Comparison of ENCODE assay signal across 31 mouse cellular contexts in the genomic region with DNA sequence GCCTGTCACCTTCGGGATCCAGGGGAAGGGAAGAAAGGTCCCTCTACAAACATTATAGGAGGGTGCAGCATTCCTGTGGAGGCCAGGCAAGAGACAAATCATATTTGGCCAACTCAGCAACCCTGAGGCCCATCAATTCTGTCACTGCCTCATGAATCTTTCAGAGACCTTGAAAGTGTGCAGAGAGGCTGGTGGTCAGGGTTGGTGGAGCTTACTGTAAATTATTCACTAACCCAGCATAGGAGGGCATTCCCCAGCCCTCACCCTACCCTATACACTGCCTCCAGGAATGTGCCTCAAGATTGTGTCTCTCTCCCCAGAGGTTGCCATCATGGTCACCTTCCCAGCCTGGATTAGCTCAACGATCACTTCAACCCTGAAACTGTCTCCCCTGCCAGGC. TPM values are rescaled to one million over a fixed set of nuclear protein-coding genes. Genes with fewer than 3 reads are reported as not detected.
DNase-seq lines count a peak whose midpoint lies in the region; ATAC-seq and TF ChIP-seq lines count a peak whose summit lies in the region.
"Had no signal": no experiment of that assay in that cellular context is flagged by ENCODE, and none has a peak within 500 bp of the region (broad histone marks: within the 10 kb centered on the region; RNA-seq: fewer than 3 reads in every experiment).

No protein-coding gene starts in this region.

- no peak overlapping the region for H3K27ac ChIP-seq in embryonic facial prominence, embryonic 12.5 days
- H3K27ac ChIP-seq in embryonic facial prominence, embryonic 10.5 days (replicated peaks) = no peak overlapping the region
- no peak overlapping the region for H3K27ac ChIP-seq in kidney, embryonic 15.5 days
- H3K27ac ChIP-seq in layer of hippocampus, adult 2 months = 0 out of 2 replicates have a peak overlapping the region, but pooled peaks have one; percentile 7
- no peak overlapping the region for H3K27ac ChIP-seq in cortical plate, adult 2 months (ENCODE audit: insufficient read depth, low read length)
- H3K27ac ChIP-seq in forebrain, embryonic 16.5 days (ENCODE audit: low read length) = no peak overlapping the region
- H3K27ac ChIP-seq: embryonic facial prominence, embryonic 15.5 days; hindbrain, embryonic 12.5 days; hindbrain, embryonic 15.5 days had no signal

- no peaks in the 10 kb centered on the region for H3K9me3 ChIP-seq in embryonic facial prominence, embryonic 12.5 days
- no peaks in the 10 kb centered on the region for H3K9me3 ChIP-seq in embryonic facial prominence, embryonic 10.5 days
- H3K9me3 ChIP-seq in kidney, embryonic 15.5 days (replicated peaks) = no peaks in the 10 kb centered on the region
- H3K9me3 ChIP-seq in forebrain, embryonic 16.5 days (ENCODE audit: control insufficient read depth, low read length) = no peaks in the 10 kb centered on the region
- H3K9me3 ChIP-seq: embryonic facial prominence, embryonic 15.5 days; hindbrain, embryonic 12.5 days; hindbrain, embryonic 15.5 days had no signal

- H3K9ac ChIP-seq in embryonic facial prominence, embryonic 12.5 days = no peak overlapping the region
- H3K9ac ChIP-seq in kidney, embryonic 15.5 days = no peak overlapping the region
- H3K9ac ChIP-seq in forebrain, embryonic 16.5 days (replicated peaks; ENCODE audit: low read depth, low read length) = no peak overlapping the region
- H3K9ac ChIP-seq: embryonic facial prominence, embryonic 15.5 days; hindbrain, embryonic 12.5 days; hindbrain, embryonic 15.5 days had no signal

- no peak for TF ChIP-seq CTCF in layer of hippocampus, adult 2 months (conservative IDR thresholded peaks at IDR 0.05)
- no peak for TF ChIP-seq CTCF in cortical plate, adult 2 months (IDR thresholded peaks at IDR 0.05; ENCODE audit: extremely low read depth, insufficient read depth, low read length)

- no peak overlapping the region for H3K4me2 ChIP-seq in embryonic facial prominence, embryonic 12.5 days (replicated peaks)
- H3K4me2 ChIP-seq in kidney, embryonic 15.5 days = no peak overlapping the region
- H3K4me2 ChIP-seq in forebrain, embryonic 16.5 days (ENCODE audit: low read length) = no peak overlapping the region
- H3K4me2 ChIP-seq: embryonic facial prominence, embryonic 15.5 days; heart, embryonic 11.5 days; hindbrain, embryonic 12.5 days; hindbrain, embryonic 15.5 days had no signal

- 0 out of 2 replicates have a peak, but pooled peaks have one; percentile 35 for ATAC-seq in embryonic facial prominence, embryonic 12.5 days (ENCODE audit: insufficient number of reproducible peaks, insufficient read depth, low FRiP score, low TSS enrichment)
- peak; percentile 40; the same call in 1 of the 2 replicates for ATAC-seq in kidney, embryonic 15.5 days (replicated peaks; ENCODE audit: low FRiP score)
- no peak for ATAC-seq in forebrain, embryonic 16.5 days
- ATAC-seq: activated CD4-positive, CD25-positive, alpha-beta regulatory T cell, adult 4 months; CD4-positive, CD25-positive, alpha-beta regulatory T cell, adult 4 months; forebrain, embryonic 14.5 days had no signal

- H3K4me3 ChIP-seq in embryonic facial prominence, embryonic 12.5 days = no peak overlapping the region
- no peak overlapping the region for H3K4me3 ChIP-seq in embryonic facial prominence, embryonic 10.5 days
- no peak overlapping the region for H3K4me3 ChIP-seq in kidney, embryonic 15.5 days (replicated peaks)
- H3K4me3 ChIP-seq in layer of hippocampus, adult 2 months = no peak overlapping the region
- no peak overlapping the region for H3K4me3 ChIP-seq in cortical plate, adult 2 months (ENCODE audit: insufficient read depth, low read length)
- H3K4me3 ChIP-seq in forebrain, embryonic 16.5 days (replicated peaks; ENCODE audit: low read length) = no peak overlapping the region
- H3K4me3 ChIP-seq: embryonic facial prominence, embryonic 15.5 days; hindbrain, embryonic 12.5 days; hindbrain, embryonic 15.5 days had no signal

- H3K36me3 ChIP-seq in embryonic facial prominence, embryonic 12.5 days = no peaks in the 10 kb centered on the region
- H3K36me3 ChIP-seq in embryonic facial prominence, embryonic 10.5 days (replicated peaks) = no peaks in the 10 kb centered on the region
- H3K36me3 ChIP-seq in kidney, embryonic 15.5 days = no peaks in the 10 kb centered on the region
- H3K36me3 ChIP-seq in forebrain, embryonic 16.5 days (ENCODE audit: control insufficient read depth, insufficient read depth) = peaks cover 3% of the 10 kb centered on the region; the same call in 1 of the 2 replicates
- H3K36me3 ChIP-seq: embryonic facial prominence, embryonic 15.5 days; hindbrain, embryonic 12.5 days had no signal

- TF ChIP-seq POLR2A in cortical plate, adult 2 months (IDR thresholded peaks at IDR 0.05; ENCODE audit: extremely low read depth, insufficient read depth, low read length) = 0 out of 2 replicates have a peak, but pooled peaks have one; percentile 8

- DNase-seq in embryonic facial prominence, embryonic 10.5 days (ENCODE audit: low spot score) = no peak
- DNase-seq in kidney, adult 18-20 months = no peak
- DNase-seq in layer of hippocampus, adult 2 months (ENCODE audit: low spot score in 2 of 2) = no peak
- DNase-seq in layer of hippocampus, postnatal 25 days (ENCODE audit: extremely low spot score in 1 of 2, low spot score in 1 of 2) = no peak
- DNase-seq: adrenal gland, postnatal 10 days; cerebellum, adult 11 months; cerebellum, adult 9-10 months; cerebellum, postnatal 14 days; gastrocnemius, postnatal 25 days had no signal

- WGBS in embryonic facial prominence, embryonic 12.5 days = 81% methylated on average over 2 of the region's 2 CpGs
- WGBS in embryonic facial prominence, embryonic 10.5 days = 89% methylated on average over 2 of the region's 2 CpGs
- WGBS in kidney, embryonic 15.5 days = 54% methylated on average over 2 of the region's 2 CpGs
- 90% methylated on average over 2 of the region's 2 CpGs for WGBS in forebrain, embryonic 16.5 days

- H3K27me3 ChIP-seq in embryonic facial prominence, embryonic 12.5 days = peaks cover 38% of the 10 kb centered on the region
- H3K27me3 ChIP-seq in embryonic facial prominence, embryonic 10.5 days (replicated peaks; ENCODE audit: low read depth, poor library complexity, severe bottlenecking) = peaks cover 62% of the 10 kb centered on the region
- H3K27me3 ChIP-seq in kidney, embryonic 15.5 days = peaks cover 64% of the 10 kb centered on the region
- no peaks in the 10 kb centered on the region for H3K27me3 ChIP-seq in forebrain, embryonic 16.5 days (replicated peaks; ENCODE audit: control insufficient read depth, insufficient read depth, low read length)
- H3K27me3 ChIP-seq: hindbrain, embryonic 15.5 days had no signal

- peaks cover 6% of the 10 kb centered on the region for H3K4me1 ChIP-seq in embryonic facial prominence, embryonic 12.5 days
- H3K4me1 ChIP-seq in embryonic facial prominence, embryonic 10.5 days = peaks cover 14% of the 10 kb centered on the region
- peaks cover 12% of the 10 kb centered on the region for H3K4me1 ChIP-seq in kidney, embryonic 15.5 days
- H3K4me1 ChIP-seq in cortical plate, adult 2 months (ENCODE audit: control insufficient read depth, insufficient read depth, low read length) = peaks cover 9% of the 10 kb centered on the region
- H3K4me1 ChIP-seq in forebrain, embryonic 16.5 days (replicated peaks; ENCODE audit: control insufficient read depth, insufficient read depth, low read length) = peaks cover 8% of the 10 kb centered on the region

RNA-seq across cellular contexts. Expression of a gene that starts 9.6 kb away (rescaled TPM):
- polyA plus RNA-seq in embryonic facial prominence, embryonic 12.5 days (2016; fragmentation: Nextera tagmentation; extraction: Ambion mirVana) = 2.8 and 4.9 TPM in 2 replicates
- 1.8 and 1.9 TPM in 2 replicates for polyA plus RNA-seq in embryonic facial prominence, embryonic 10.5 days (2016; fragmentation: Nextera tagmentation; extraction: Ambion mirVana)
- 0.33 and 0.68 TPM in 2 replicates for polyA plus RNA-seq in kidney, embryonic 15.5 days (2015; fragmentation: Nextera tagmentation; extraction: Ambion mirVana)
- 100 to 1,000 TPM; 327 to 335 TPM for total RNA-seq in layer of hippocampus, adult 2 months (2021)
- total RNA-seq in layer of hippocampus, postnatal 25 days (2021) = 100 to 1,000 TPM; 277 to 291 TPM
- polyA plus RNA-seq in cortical plate, adult 2 months (2012; rRNA removed) = 171 and 180 TPM in 2 replicates
- 45.5 and 54.9 TPM in 2 replicates for polyA plus RNA-seq in forebrain, embryonic 16.5 days (2015; fragmentation: Nextera tagmentation; extraction: Ambion mirVana)
- total RNA-seq: gastrocnemius, postnatal 25 days; hematopoietic stem cell, adult 5-6 weeks had no signal
- polyA plus RNA-seq: activated CD4-positive, CD25-positive, alpha-beta regulatory T cell, adult 4 months; C2C12; CD4-positive, CD25-positive, alpha-beta regulatory T cell, adult 4 months; heart, postnatal 0 days had no signal

RNA-seq across cellular contexts. Expression of a gene that starts 12.1 kb away (rescaled TPM):
- 0.22 and 0.42 TPM in 2 replicates for polyA plus RNA-seq in embryonic facial prominence, embryonic 12.5 days (2016; fragmentation: Nextera tagmentation; extraction: Ambion mirVana)
- 0.11 TPM in 1 of 2 replicates, not detected in the other for polyA plus RNA-seq in embryonic facial prominence, embryonic 10.5 days (2016; fragmentation: Nextera tagmentation; extraction: Ambion mirVana)
- polyA plus RNA-seq in kidney, embryonic 15.5 days (2015; fragmentation: Nextera tagmentation; extraction: Ambion mirVana) = 0.08 and 0.17 TPM in 2 replicates
- total RNA-seq in layer of hippocampus, adult 2 months (2021) = 1,000 to 10,000 TPM; 1,145 to 1,175 TPM
- 1,000 to 10,000 TPM; 1,080 to 1,201 TPM for total RNA-seq in layer of hippocampus, postnatal 25 days (2021)
- 1,125 and 1,195 TPM in 2 replicates for polyA plus RNA-seq in cortical plate, adult 2 months (2012; rRNA removed)
- 5.7 and 6.0 TPM in 2 replicates for polyA plus RNA-seq in forebrain, embryonic 16.5 days (2015; fragmentation: Nextera tagmentation; extraction: Ambion mirVana)
- total RNA-seq: hematopoietic stem cell, adult 5-6 weeks; MEL had no signal
- polyA plus RNA-seq: activated CD4-positive, CD25-positive, alpha-beta regulatory T cell, adult 4 months; CD4-positive, CD25-positive, alpha-beta regulatory T cell, adult 4 months had no signal

RNA-seq across cellular contexts. Expression of a gene that starts 42.4 kb away (rescaled TPM):
- polyA plus RNA-seq in embryonic facial prominence, embryonic 12.5 days (2016; fragmentation: Nextera tagmentation; extraction: Ambion mirVana) = 458 and 495 TPM in 2 replicates
- polyA plus RNA-seq in embryonic facial prominence, embryonic 10.5 days (2016; fragmentation: Nextera tagmentation; extraction: Ambion mirVana) = 351 and 375 TPM in 2 replicates
- polyA plus RNA-seq in kidney, embryonic 15.5 days (2015; fragmentation: Nextera tagmentation; extraction: Ambion mirVana) = 315 and 330 TPM in 2 replicates
- total RNA-seq in layer of hippocampus, adult 2 months (2021) = 10 to 100 TPM; 85.4 to 90.2 TPM
- total RNA-seq in layer of hippocampus, postnatal 25 days (2021) = 100 to 1,000 TPM; 110 to 113 TPM
- polyA plus RNA-seq in cortical plate, adult 2 months (2012; rRNA removed) = 115 and 128 TPM in 2 replicates
- polyA plus RNA-seq in forebrain, embryonic 16.5 days (2015; fragmentation: Nextera tagmentation; extraction: Ambion mirVana) = 433 and 453 TPM in 2 replicates

RNA-seq across cellular contexts. Expression of a gene that starts 57.9 kb away (rescaled TPM):
- not detected in 2 replicates for polyA plus RNA-seq in embryonic facial prominence, embryonic 12.5 days (2016; fragmentation: Nextera tagmentation; extraction: Ambion mirVana)
- polyA plus RNA-seq in embryonic facial prominence, embryonic 10.5 days (2016; fragmentation: Nextera tagmentation; extraction: Ambion mirVana) = not detected in 2 replicates
- polyA plus RNA-seq in kidney, embryonic 15.5 days (2015; fragmentation: Nextera tagmentation; extraction: Ambion mirVana) = 0.04 TPM in 1 of 2 replicates, not detected in the other
- under 1 TPM in 1 of 2 experiments, not detected in 1; 0.10 TPM for total RNA-seq in layer of hippocampus, adult 2 months (2021)
- total RNA-seq in layer of hippocampus, postnatal 25 days (2021) = not detected
- 0.04 and 0.10 TPM in 2 replicates for polyA plus RNA-seq in cortical plate, adult 2 months (2012; rRNA removed)
- polyA plus RNA-seq in forebrain, embryonic 16.5 days (2015; fragmentation: Nextera tagmentation; extraction: Ambion mirVana) = not detected in 2 replicates
- total RNA-seq: adrenal gland, postnatal 4 days; gastrocnemius, adult 8-10 months; gastrocnemius, postnatal 25 days; heart, postnatal 25 days; hematopoietic stem cell, adult 5-6 weeks; MEL had no signal
- polyA plus RNA-seq: activated CD4-positive, CD25-positive, alpha-beta regulatory T cell, adult 4 months; C2C12; embryonic facial prominence, embryonic 11.5 days; forebrain, embryonic 11.5 days; forebrain, embryonic 14.5 days; heart, embryonic 11.5 days; heart, embryonic 14.5 days; heart, postnatal 0 days; hindbrain, embryonic 12.5 days; hindbrain, embryonic 15.5 days; intestine, embryonic 14.5 days had no signal

Comparison
In these comparisons a context has a peak if more than half of its experiments do, and no peak if none do; other contexts are left out.
1. RNA of a gene that starts 12.1 kb away (polyA plus RNA-seq): 1,125 to 1,195 TPM in cortical plate, adult 2 months; 5.7 to 6.0 TPM in forebrain, embryonic 16.5 days, 0.22 to 0.42 TPM in embryonic facial prominence, embryonic 12.5 days, 0.08 to 0.17 TPM in kidney, embryonic 15.5 days and 0.11 TPM in embryonic facial prominence, embryonic 10.5 days; every median in the first group is over 100 times any median in the second.